Mouse (Mus musculus) heart, embryonic 13.5 days (tissue): ENCODE measurements around the gene Swsap1. TPM values are rescaled to one million over a fixed set of nuclear protein-coding genes. Genes with fewer than 3 reads are reported as not detected.

Experiments
- ATAC-seq: fragments of 200-750 bp; cut with Nextera tagmentation; 2 replicates; pipeline ENCODE4 v1.8.0; 2017; ENCODE audit warnings: moderate TSS enrichment; ENCODE audit not compliant: insufficient number of reproducible peaks, low FRiP score, low TSS enrichment; ENCODE audit errors: extremely low read depth
- H3K27ac ChIP-seq: fragments of 300-500 bp; sonication (generic); replicated peaks from 2 replicates; pipeline ENCODE4 v1.5.1; 2015; ENCODE audit warnings: moderate library complexity, mild to moderate bottlenecking, inconsistent platforms
- H3K27me3 ChIP-seq: fragments of 300-500 bp; sonication (generic); replicated peaks from 2 replicates; pipeline ENCODE4 v1.6.1; 2015; ENCODE audit warnings: mild to moderate bottlenecking, inconsistent platforms
- H3K36me3 ChIP-seq: fragments of 300-500 bp; sonication (generic); 2 replicates; pipeline ENCODE4 v1.6.1; 2015; ENCODE audit warnings: mild to moderate bottlenecking, inconsistent platforms
- H3K4me1 ChIP-seq: fragments of 300-500 bp; sonication (generic); 2 replicates; pipeline ENCODE4 v1.6.1; 2015; ENCODE audit warnings: inconsistent platforms
- H3K4me2 ChIP-seq: fragments of 300-500 bp; sonication (generic); 2 replicates; pipeline ENCODE4 v1.6.1; 2015; ENCODE audit warnings: inconsistent platforms, mild to moderate bottlenecking, moderate library complexity
- H3K4me3 ChIP-seq: fragments of 300-500 bp; sonication (generic); 2 replicates; pipeline ENCODE4 v1.5.1; 2015; ENCODE audit warnings: moderate library complexity, mild to moderate bottlenecking, inconsistent platforms
- H3K9ac ChIP-seq: fragments of 300-500 bp; sonication (generic); 2 replicates; pipeline ENCODE4 v1.6.1; 2015; ENCODE audit warnings: inconsistent platforms, mild to moderate bottlenecking, moderate library complexity
- H3K9me3 ChIP-seq: fragments of 300-500 bp; sonication (generic); 2 replicates; pipeline ENCODE4 v1.6.1; 2016; ENCODE audit warnings: inconsistent platforms
- WGBS: fragments of 180-500 bp; shearing (Covaris S2); methylation state at CpG from one replicate; pipeline ENCODE4 v1.1.7; 2015; ENCODE audit warnings: mixed read lengths; 5-methylcytosine and 5-hydroxymethylcytosine counted together
- polyA plus RNA-seq: library from polyadenylated mRNA; unstranded; fragments of >200 nt; fragmentation: Nextera tagmentation; extraction: Ambion mirVana; gene quantifications from 2 replicates; pipeline ENCODE4 v1.2.1, GENCODE M21; 2015

Swsap1 gene
- polyA plus RNA-seq, 1 experiment from 2014 or later: 5.7 TPM

GRCm38 (mm10) chr9:21936692-21937570 is 18.6 kb upstream of the Swsap1 start, which contains the start of gene Plppr2:
Gene Plppr2, plus strand, starts transcription at chr9:21937033.
- Histone ChIP-seq H3K9ac (peak within 1 kb of the TSS; percentile 83), H3K4me1 (peaks cover 9% of the 10 kb centered on the region), H3K4me3 (peak within 1 kb of the TSS; percentile 62), H3K36me3 (no peaks in the 10 kb centered on the region), H3K4me2 (peak within 1 kb of the TSS; percentile 84), H3K27me3 (peaks cover 4% of the 10 kb centered on the region; the same call in 1 of the 2 replicates), H3K9me3 (no peaks in the 10 kb centered on the region), H3K27ac (peak within 1 kb of the TSS; percentile 37; the same call in 1 of the 2 replicates)
- peak; percentile 91 for ATAC-seq
- WGBS: 2% methylated on average over 43 of the region's 43 CpGs

- no peaks in the 10 kb centered on the region for H3K36me3 ChIP-seq
- peak overlapping the region; percentile 62 for H3K4me3 ChIP-seq
- ATAC-seq: no peak
Observed at GRCm38 (mm10) chr9:21937711-21938175, 17.8 kb upstream of the Swsap1 start.

GRCm38 (mm10) chr9:21938234-21938855 is 17.2 kb upstream of the Swsap1 start:
- WGBS: 70% methylated on average over 4 of the region's 4 CpGs
- Histone ChIP-seq H3K4me1 (peaks cover 9% of the 10 kb centered on the region), H3K36me3 (no peaks in the 10 kb centered on the region), H3K4me2 (no peak overlapping the region), H3K27ac (no peak overlapping the region), H3K9me3 (no peaks in the 10 kb centered on the region), H3K27me3 (peaks cover 7% of the 10 kb centered on the region), H3K9ac (no peak overlapping the region), H3K4me3 (no peak overlapping the region)
- no peak for ATAC-seq

More at GRCm38 (mm10) chr9:21937711-21938175, 17.8 kb upstream of the Swsap1 start:
- 76% methylated on average over 4 of the region's 4 CpGs for WGBS
- peaks cover 9% of the 10 kb centered on the region for H3K4me1 ChIP-seq
- H3K9me3 ChIP-seq: no peaks in the 10 kb centered on the region
- H3K9ac ChIP-seq: no peak overlapping the region
- no peak overlapping the region for H3K27ac ChIP-seq
- H3K4me2 ChIP-seq: peak overlapping the region; percentile 84
- peaks cover 4% of the 10 kb centered on the region; the same call in 1 of the 2 replicates for H3K27me3 ChIP-seq

- H3K9me3 ChIP-seq: no peaks in the 10 kb centered on the region
- peaks cover 13% of the 10 kb centered on the region for H3K4me1 ChIP-seq
- H3K27ac ChIP-seq: no peak overlapping the region
- 62% methylated on average over 11 of the region's 12 CpGs for WGBS
- no peaks in the 10 kb centered on the region for H3K36me3 ChIP-seq
- no peak overlapping the region for H3K4me3 ChIP-seq
- no peak overlapping the region for H3K4me2 ChIP-seq
- no peak for ATAC-seq
- no peak overlapping the region for H3K9ac ChIP-seq
- H3K27me3 ChIP-seq: peaks cover 48% of the 10 kb centered on the region
Observed at GRCm38 (mm10) chr9:21943046-21943445, 12.5 kb upstream of the Swsap1 start.

- no peak for ATAC-seq
- WGBS: 35% methylated on average over 12 of the region's 12 CpGs
Observed at GRCm38 (mm10) chr9:21943638-21944037, 11.9 kb upstream of the Swsap1 start.

GRCm38 (mm10) chr9:21944267-21944666 is 11.3 kb upstream of the Swsap1 start:
- Histone ChIP-seq H3K4me2 (peak overlapping the region; percentile 40; the same call in 1 of the 2 replicates), H3K27ac (no peak overlapping the region), H3K4me3 (peak overlapping the region; percentile 10), H3K27me3 (peaks cover 61% of the 10 kb centered on the region), H3K9me3 (no peaks in the 10 kb centered on the region), H3K36me3 (no peaks in the 10 kb centered on the region), H3K9ac (no peak overlapping the region), H3K4me1 (peaks cover 13% of the 10 kb centered on the region)
- no peak for ATAC-seq
- WGBS: 11% methylated on average over 23 of the region's 23 CpGs

More at GRCm38 (mm10) chr9:21943638-21944037, 11.9 kb upstream of the Swsap1 start:
- H3K27me3 ChIP-seq: peaks cover 54% of the 10 kb centered on the region
- H3K27ac ChIP-seq: no peak overlapping the region
- H3K4me1 ChIP-seq: peaks cover 13% of the 10 kb centered on the region
- no peaks in the 10 kb centered on the region for H3K9me3 ChIP-seq
- 0 out of 2 replicates have a peak overlapping the region, but pooled peaks have one; percentile 40 for H3K4me2 ChIP-seq
- H3K4me3 ChIP-seq: no peak overlapping the region
- no peak overlapping the region for H3K9ac ChIP-seq
- no peaks in the 10 kb centered on the region for H3K36me3 ChIP-seq

GRCm38 (mm10) chr9:21947540-21948130 is 7.9 kb upstream of the Swsap1 start:
- Histone ChIP-seq H3K9ac (no peak overlapping the region), H3K4me2 (peak overlapping the region; percentile 37), H3K27me3 (peaks cover 69% of the 10 kb centered on the region), H3K4me1 (peaks cover 13% of the 10 kb centered on the region), H3K4me3 (0 out of 2 replicates have a peak overlapping the region, but pooled peaks have one; percentile 2), H3K9me3 (no peaks in the 10 kb centered on the region), H3K27ac (no peak overlapping the region), H3K36me3 (no peaks in the 10 kb centered on the region)
- ATAC-seq: no peak
- WGBS: 5% methylated on average over 28 of the region's 28 CpGs

GRCm38 (mm10) chr9:21948146-21948545 is 7.4 kb upstream of the Swsap1 start:
- peaks cover 13% of the 10 kb centered on the region for H3K4me1 ChIP-seq
- no peak overlapping the region for H3K4me3 ChIP-seq
- H3K9ac ChIP-seq: no peak overlapping the region
- H3K9me3 ChIP-seq: no peaks in the 10 kb centered on the region
- H3K27me3 ChIP-seq: peaks cover 68% of the 10 kb centered on the region
- WGBS: 48% methylated on average over 8 of the region's 8 CpGs
- no peak overlapping the region for H3K27ac ChIP-seq
- no peak for ATAC-seq
- 0 out of 2 replicates have a peak overlapping the region, but pooled peaks have one; percentile 37 for H3K4me2 ChIP-seq
- no peaks in the 10 kb centered on the region for H3K36me3 ChIP-seq

GRCm38 (mm10) chr9:21948790-21949189 is 6.8 kb upstream of the Swsap1 start:
- Histone ChIP-seq H3K9me3 (no peaks in the 10 kb centered on the region), H3K27ac (no peak overlapping the region)

GRCm38 (mm10) chr9:21950322-21950721 is 5.2 kb upstream of the Swsap1 start:
- Histone ChIP-seq H3K4me1 (peaks cover 16% of the 10 kb centered on the region; the same call in 1 of the 2 replicates), H3K4me3 (no peak overlapping the region), H3K27ac (no peak overlapping the region), H3K4me2 (no peak overlapping the region), H3K9me3 (no peaks in the 10 kb centered on the region), H3K36me3 (no peaks in the 10 kb centered on the region), H3K9ac (no peak overlapping the region), H3K27me3 (peaks cover 48% of the 10 kb centered on the region)
- 15% methylated on average over 11 of the region's 11 CpGs for WGBS
- ATAC-seq: no peak

More at GRCm38 (mm10) chr9:21948790-21949189, 6.8 kb upstream of the Swsap1 start:
- Histone ChIP-seq H3K9ac (no peak overlapping the region), H3K36me3 (no peaks in the 10 kb centered on the region), H3K4me2 (no peak overlapping the region), H3K4me3 (no peak overlapping the region), H3K27me3 (peaks cover 62% of the 10 kb centered on the region), H3K4me1 (peaks cover 13% of the 10 kb centered on the region)
- ATAC-seq: no peak
- WGBS: 63% methylated on average over 6 of the region's 6 CpGs

GRCm38 (mm10) chr9:21951977-21952376 is 3.6 kb upstream of the Swsap1 start:
- H3K36me3 ChIP-seq: no peaks in the 10 kb centered on the region
- H3K9ac ChIP-seq: no peak overlapping the region
- no peak overlapping the region for H3K4me2 ChIP-seq
- H3K27ac ChIP-seq: no peak overlapping the region
- peaks cover 21% of the 10 kb centered on the region for H3K4me1 ChIP-seq
- 71% methylated on average over 3 of the region's 3 CpGs for WGBS
- H3K27me3 ChIP-seq: peaks cover 31% of the 10 kb centered on the region
- no peak for ATAC-seq
- H3K9me3 ChIP-seq: no peaks in the 10 kb centered on the region
- no peak overlapping the region for H3K4me3 ChIP-seq
